Mouse (Mus musculus) neural tube, embryonic 12.5 days (tissue): ENCODE measurements around the gene Timm23. TPM values are rescaled to one million over a fixed set of nuclear protein-coding genes. Genes with fewer than 3 reads are reported as not detected.
"Not testable (repeated sequence)": the region's sequence is repeated elsewhere in the genome, so short reads cannot be mapped to it uniquely, and the experiment has no call there.

Experiments
- ATAC-seq: fragments of 200-750 bp; cut with Nextera tagmentation; 2 replicates; pipeline ENCODE4 v1.8.0; 2017; ENCODE audit warnings: low read depth, mild to moderate bottlenecking, moderate TSS enrichment, moderate library complexity; ENCODE audit not compliant: low FRiP score
- H3K27ac ChIP-seq: fragments of 300-500 bp; sonication (generic); 2 replicates; pipeline ENCODE4 v1.5.1; 2016
- H3K27me3 ChIP-seq: fragments of 300-500 bp; sonication (generic); replicated peaks from 2 replicates; pipeline ENCODE4 v1.6.1; 2016; ENCODE audit warnings: mild to moderate bottlenecking
- H3K36me3 ChIP-seq: fragments of 300-500 bp; sonication (generic); 2 replicates; pipeline ENCODE4 v1.6.1; 2016; ENCODE audit warnings: mild to moderate bottlenecking
- H3K4me1 ChIP-seq: fragments of 300-500 bp; sonication (generic); 2 replicates; pipeline ENCODE4 v1.6.1; 2016
- H3K4me2 ChIP-seq: fragments of 300-500 bp; sonication (generic); replicated peaks from 2 replicates; pipeline ENCODE4 v1.6.1; 2016; ENCODE audit warnings: mild to moderate bottlenecking
- H3K4me3 ChIP-seq: fragments of 300-500 bp; sonication (generic); 2 replicates; pipeline ENCODE4 v1.5.1; 2016
- H3K9ac ChIP-seq: fragments of 300-500 bp; sonication (generic); 2 replicates; pipeline ENCODE4 v1.6.1; 2016; ENCODE audit warnings: mild to moderate bottlenecking
- H3K9me3 ChIP-seq: fragments of 300-500 bp; sonication (generic); 2 replicates; pipeline ENCODE4 v1.6.1; 2016; ENCODE audit warnings: mild to moderate bottlenecking
- WGBS: fragments of 180-500 bp; shearing (Covaris S2); methylation state at CpG from one replicate; pipeline ENCODE4 v1.1.7; 2016; 5-methylcytosine and 5-hydroxymethylcytosine counted together
- polyA plus RNA-seq: library from polyadenylated mRNA; unstranded; fragments of >200 nt; fragmentation: Nextera tagmentation; extraction: Ambion mirVana; gene quantifications from 2 replicates; pipeline ENCODE4 v1.2.1, GENCODE M21; 2016

Timm23 gene
- polyA plus RNA-seq, 1 experiment from 2014 or later = 220 TPM

- no peak overlapping the region for H3K9ac ChIP-seq
- no peak overlapping the region for H3K27ac ChIP-seq
- no peaks in the 10 kb centered on the region for H3K4me1 ChIP-seq
- no peaks in the 10 kb centered on the region for H3K9me3 ChIP-seq
- H3K4me3 ChIP-seq = no peak overlapping the region
- no peak for ATAC-seq
- no peak overlapping the region for H3K4me2 ChIP-seq
- no peaks in the 10 kb centered on the region for H3K36me3 ChIP-seq
- H3K27me3 ChIP-seq = no peaks in the 10 kb centered on the region
- WGBS = 85% methylated on average over 7 of the region's 7 CpGs
Observed at GRCm38 (mm10) chr14:32145809-32146511, 55.7 kb downstream of the Timm23 start.

- H3K27me3 ChIP-seq = no peaks in the 10 kb centered on the region
- H3K4me3 ChIP-seq = no peak overlapping the region
- no peak overlapping the region for H3K9ac ChIP-seq
- no peaks in the 10 kb centered on the region for H3K4me1 ChIP-seq
- WGBS = 80% methylated on average over 4 of the region's 4 CpGs
- no peak for ATAC-seq
- no peaks in the 10 kb centered on the region for H3K9me3 ChIP-seq
- no peaks in the 10 kb centered on the region for H3K36me3 ChIP-seq
- no peak overlapping the region for H3K4me2 ChIP-seq
- no peak overlapping the region for H3K27ac ChIP-seq
Observed at GRCm38 (mm10) chr14:32145401-32145800, 56.3 kb downstream of the Timm23 start.

- no peak overlapping the region for H3K27ac ChIP-seq
- H3K9ac ChIP-seq = no peak overlapping the region
- H3K9me3 ChIP-seq = no peaks in the 10 kb centered on the region
- no peak overlapping the region for H3K4me3 ChIP-seq
- no peaks in the 10 kb centered on the region for H3K4me1 ChIP-seq
- H3K36me3 ChIP-seq = no peaks in the 10 kb centered on the region
- no peaks in the 10 kb centered on the region for H3K27me3 ChIP-seq
- no peak for ATAC-seq
- no peak overlapping the region for H3K4me2 ChIP-seq
Observed at GRCm38 (mm10) chr14:32144734-32145133, 57.0 kb downstream of the Timm23 start.

- H3K4me1 ChIP-seq = no peaks in the 10 kb centered on the region
- no peak within 1 kb of the TSS for H3K27ac ChIP-seq
- H3K4me3 ChIP-seq = no peak within 1 kb of the TSS
- no peak within 1 kb of the TSS for H3K9ac ChIP-seq
- H3K27me3 ChIP-seq = no peaks in the 10 kb centered on the region
- H3K4me2 ChIP-seq = no peak within 1 kb of the TSS
- no peaks in the 10 kb centered on the region for H3K36me3 ChIP-seq
- no peaks in the 10 kb centered on the region for H3K9me3 ChIP-seq
- ATAC-seq = no peak
- 88% methylated on average over 5 of the region's 5 CpGs for WGBS
Observed at GRCm38 (mm10) chr14:32141723-32142122, 60.0 kb downstream of the Timm23 start, which contains the start of gene Msmb. TSS of gene Msmb (plus strand) at chr14:32142023.

- Histone ChIP-seq H3K36me3 (no peaks in the 10 kb centered on the region), H3K4me1 (no peaks in the 10 kb centered on the region), H3K9ac (no peak overlapping the region), H3K4me2 (no peak overlapping the region), H3K4me3 (no peak overlapping the region), H3K9me3 (no peaks in the 10 kb centered on the region), H3K27me3 (no peaks in the 10 kb centered on the region), H3K27ac (no peak overlapping the region)
- 80% methylated on average over 5 of the region's 5 CpGs for WGBS
- no peak for ATAC-seq
Observed at GRCm38 (mm10) chr14:32140359-32140965, 61.2 kb downstream of the Timm23 start.

- H3K9me3 ChIP-seq, H3K36me3 ChIP-seq, H3K27me3 ChIP-seq, H3K27ac ChIP-seq, H3K4me2 ChIP-seq, H3K4me3 ChIP-seq, ATAC-seq, H3K9ac ChIP-seq, H3K4me1 ChIP-seq: not testable (repeated sequence)
- 72% methylated on average over 3 of the region's 3 CpGs for WGBS
Observed at GRCm38 (mm10) chr14:32136467-32136866, 65.2 kb downstream of the Timm23 start.

- Histone ChIP-seq H3K27me3 (no peaks in the 10 kb centered on the region), H3K4me1 (no peaks in the 10 kb centered on the region), H3K9ac (no peak overlapping the region), H3K27ac (no peak overlapping the region), H3K4me2 (no peak overlapping the region), H3K9me3 (no peaks in the 10 kb centered on the region), H3K36me3 (no peaks in the 10 kb centered on the region), H3K4me3 (no peak overlapping the region)
- WGBS = 86% methylated on average over 2 of the region's 2 CpGs
- no peak for ATAC-seq
Observed at GRCm38 (mm10) chr14:32134293-32134692, 67.4 kb downstream of the Timm23 start.

GRCm38 (mm10) chr14:32131836-32132235 is 69.9 kb downstream of the Timm23 start:
- no peaks in the 10 kb centered on the region for H3K9me3 ChIP-seq
- H3K27ac ChIP-seq = no peak overlapping the region
- H3K4me1 ChIP-seq = no peaks in the 10 kb centered on the region
- ATAC-seq = no peak
- H3K9ac ChIP-seq = no peak overlapping the region
- WGBS = 90% methylated on average over 4 of the region's 4 CpGs
- H3K4me3 ChIP-seq = no peak overlapping the region
- H3K4me2 ChIP-seq = no peak overlapping the region
- H3K27me3 ChIP-seq = no peaks in the 10 kb centered on the region
- no peaks in the 10 kb centered on the region for H3K36me3 ChIP-seq

Other genes starting within 250 kb of the Timm23 start
- gene Galnt15, start 172.9 kb downstream of the Timm23 start, polyA plus RNA-seq = 0.05 and 0.06 TPM in 2 replicates
- gene Oxnad1, start 116.5 kb downstream of the Timm23 start, polyA plus RNA-seq = 19.9 and 22.5 TPM in 2 replicates
- gene Dph3, start 116.2 kb downstream of the Timm23 start, polyA plus RNA-seq = 72.7 and 78.0 TPM in 2 replicates
- gene Msmb, start 59.9 kb downstream of the Timm23 start, polyA plus RNA-seq = not detected in 2 replicates
- gene Ncoa4, start 42.0 kb downstream of the Timm23 start, polyA plus RNA-seq = 89.2 and 90.2 TPM in 2 replicates
- 57.1 and 61.0 TPM in 2 replicates for gene Parg, start 51 bp upstream of the Timm23 start, polyA plus RNA-seq
- gene Ogdhl, start 120.1 kb upstream of the Timm23 start, polyA plus RNA-seq = 17.9 and 19.7 TPM in 2 replicates
- not detected in 2 replicates for gene 1700024G13Rik, start 186.5 kb upstream of the Timm23 start, polyA plus RNA-seq